Mouse (Mus musculus) thymus, adult 18-20 months (tissue): ENCODE results near the gene Prn.
A peak's percentile ranks its signal among the peaks of the same experiment; 100 is the strongest.

Source experiments
- DNase-seq, 2 experiments: peaks; one replicate each; pipeline ENCODE4 v3.0.0; 2022; ENCODE audit warnings: mixed read lengths in 2 of 2

Gene Prn

GRCm38 (mm10) chr2:131949767-131950597, 40.2 kb downstream of the Prn start:
- peak in 1 of 2 experiments; percentile 6 for DNase-seq

- DNase-seq = peak in 1 of 2 experiments; percentile 5
Observed at GRCm38 (mm10) chr2:131950598-131951095, 40.9 kb downstream of the Prn start, which contains the start of gene Prnd. Gene Prnd (plus strand): TSS chr2:131950861.

- DNase-seq = no peak
Observed at GRCm38 (mm10) chr2:131952456-131952855, 42.7 kb downstream of the Prn start.

- DNase-seq = no peak
Observed at GRCm38 (mm10) chr2:131952961-131953538, 43.3 kb downstream of the Prn start.

- no peak for DNase-seq
Observed at GRCm38 (mm10) chr2:131953711-131954110, 44.0 kb downstream of the Prn start.

GRCm38 (mm10) chr2:131954835-131955234, 45.1 kb downstream of the Prn start:
- DNase-seq = no peak

GRCm38 (mm10) chr2:131955264-131955663, 45.5 kb downstream of the Prn start:
- DNase-seq = peak in 1 of 2 experiments; percentile 27

- DNase-seq = no peak
Observed at GRCm38 (mm10) chr2:131956336-131957256, 46.8 kb downstream of the Prn start.

GRCm38 (mm10) chr2:131957731-131958222, 48.0 kb downstream of the Prn start:
- DNase-seq = no peak

- no peak for DNase-seq
Observed at GRCm38 (mm10) chr2:131961671-131962070, 51.9 kb downstream of the Prn start.

- no peak for DNase-seq
Observed at GRCm38 (mm10) chr2:131970597-131970996, 60.8 kb downstream of the Prn start.

GRCm38 (mm10) chr2:131971098-131971497, 61.3 kb downstream of the Prn start:
- no peak for DNase-seq

GRCm38 (mm10) chr2:131976663-131977062, 66.9 kb downstream of the Prn start:
- no peak for DNase-seq

GRCm38 (mm10) chr2:131980866-131981265, 71.1 kb downstream of the Prn start:
- DNase-seq = no peak

- no peak for DNase-seq
Observed at GRCm38 (mm10) chr2:131982546-131983196, 72.9 kb downstream of the Prn start.

GRCm38 (mm10) chr2:131987950-131988349, 78.2 kb downstream of the Prn start:
- no peak for DNase-seq

GRCm38 (mm10) chr2:131988550-131988949, 78.8 kb downstream of the Prn start:
- no peak for DNase-seq

- no peak for DNase-seq
Observed at GRCm38 (mm10) chr2:131992487-131992886, 82.7 kb downstream of the Prn start.

- DNase-seq = no peak
Observed at GRCm38 (mm10) chr2:131993151-131993550, 83.4 kb downstream of the Prn start.

- no peak for DNase-seq
Observed at GRCm38 (mm10) chr2:131993563-131994088, 83.9 kb downstream of the Prn start.

- DNase-seq = no peak
Observed at GRCm38 (mm10) chr2:131994971-131995370, 85.2 kb downstream of the Prn start.

- DNase-seq = no peak
Observed at GRCm38 (mm10) chr2:131995742-131996141, 86.0 kb downstream of the Prn start.
